Mouse (Mus musculus): ENCODE measurements around the gene Trim65. TPM values are rescaled to one million over a fixed set of nuclear protein-coding genes. Genes with fewer than 3 reads are reported as not detected.
"Not testable (repeated sequence)": the region's sequence is repeated elsewhere in the genome, so short reads cannot be mapped to it uniquely, and the experiment has no call there.

Gene Trim65
- total RNA-seq, 2 experiments from 2014 or later, result 6.2 to 7.1 TPM

DNA sequence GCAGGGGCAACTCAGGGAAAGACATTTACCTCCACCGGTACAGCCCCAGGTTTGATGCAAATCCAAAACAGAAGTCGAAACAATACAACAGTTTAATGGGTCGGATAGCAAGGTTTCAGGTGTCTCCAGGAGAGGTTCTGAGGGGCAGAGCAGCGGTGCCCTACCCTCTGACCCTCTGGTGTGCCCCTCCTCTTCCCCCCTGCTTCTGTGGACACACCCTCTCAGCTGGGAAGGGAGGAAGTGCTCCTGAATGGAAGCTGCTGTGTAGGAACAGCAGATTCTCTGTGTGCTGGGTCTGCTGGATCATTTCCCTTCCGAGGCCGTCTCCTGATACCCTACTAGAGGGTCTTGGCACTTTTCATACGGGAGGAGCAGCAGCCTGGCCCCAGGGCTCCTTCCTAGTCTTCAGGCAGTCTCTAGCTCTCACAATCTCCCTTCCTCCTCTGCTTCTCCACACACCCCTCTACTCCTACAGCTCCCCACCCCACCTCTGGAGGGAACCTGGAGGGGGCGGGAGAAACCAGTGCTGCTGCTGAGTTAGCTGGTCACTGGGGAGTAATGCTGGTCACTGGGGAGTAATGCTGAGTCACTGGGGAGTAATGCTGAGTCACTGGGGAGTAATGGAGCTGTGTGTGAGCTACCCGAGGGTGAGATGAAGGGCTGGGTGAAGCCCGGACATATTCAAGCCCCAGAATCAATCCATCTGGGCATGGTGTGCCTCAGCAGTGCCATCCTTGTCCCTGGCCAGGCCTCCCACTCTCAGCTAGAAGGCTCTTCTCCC is 11.5 kb upstream of the Trim65 start:
- DNase-seq (ENCODE audit: extremely low spot score in 1 of 2, low spot score in 1 of 2), result no peak

DNA sequence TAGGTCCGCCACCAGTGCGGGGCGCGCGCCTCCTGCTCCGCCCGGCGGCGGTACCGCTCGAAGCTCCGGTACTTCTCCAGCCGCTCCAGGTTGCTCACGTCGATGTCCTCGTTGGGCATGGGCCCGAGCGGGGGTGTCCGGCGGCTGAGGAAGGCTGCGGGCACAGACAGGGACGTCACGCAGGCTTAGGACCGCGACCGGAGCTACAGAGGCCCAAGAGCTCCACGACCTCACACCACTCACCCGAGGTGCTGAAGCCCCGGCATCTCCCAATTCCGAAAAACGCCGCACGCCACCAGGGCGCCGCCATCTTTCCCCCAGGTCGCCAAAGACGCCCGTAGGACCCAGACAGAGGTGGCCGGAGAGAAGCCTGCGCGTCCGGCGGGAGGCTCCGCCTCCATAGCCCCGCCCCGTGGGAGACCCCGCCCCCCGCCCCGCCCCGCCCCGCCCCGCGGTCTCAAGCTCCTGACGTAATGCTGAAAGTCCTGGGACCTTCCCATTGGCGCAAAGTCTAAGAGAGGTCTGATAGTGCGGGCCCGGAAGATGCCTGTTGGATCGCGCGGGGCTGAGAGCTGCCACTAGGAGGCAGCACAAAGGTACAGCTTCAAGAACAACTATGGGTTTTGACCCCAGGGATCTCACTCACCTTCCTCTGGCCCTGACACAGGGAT is 7.7 kb upstream of the Trim65 start, which contains the start of gene Mrpl38:
Gene Mrpl38, minus strand, starts transcription at position 401 of the 671 bp plus-strand sequence.
- DNase-seq (ENCODE audit: extremely low spot score in 1 of 2, low spot score in 1 of 2), result peak; percentile 68 to 70

DNA sequence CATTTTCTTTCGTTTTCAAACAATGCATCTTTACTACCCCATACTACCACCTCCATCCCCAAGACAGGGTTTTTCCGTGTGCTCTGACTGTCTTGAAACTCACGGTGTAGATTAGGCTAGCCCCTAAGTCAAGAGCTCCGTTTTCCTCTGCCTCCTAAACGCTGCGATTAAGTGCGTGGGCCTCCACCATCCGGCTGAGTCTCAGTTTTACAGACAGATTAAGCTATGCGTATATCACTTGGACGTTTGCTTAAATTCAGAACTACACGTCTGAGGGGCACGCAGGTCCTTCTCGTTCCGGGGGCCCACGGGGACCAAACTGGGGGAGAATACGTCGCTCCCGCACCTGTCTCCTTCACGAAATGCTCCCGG is 7.2 kb upstream of the Trim65 start:
- DNase-seq (ENCODE audit: extremely low spot score in 1 of 2, low spot score in 1 of 2), result no peak

DNA sequence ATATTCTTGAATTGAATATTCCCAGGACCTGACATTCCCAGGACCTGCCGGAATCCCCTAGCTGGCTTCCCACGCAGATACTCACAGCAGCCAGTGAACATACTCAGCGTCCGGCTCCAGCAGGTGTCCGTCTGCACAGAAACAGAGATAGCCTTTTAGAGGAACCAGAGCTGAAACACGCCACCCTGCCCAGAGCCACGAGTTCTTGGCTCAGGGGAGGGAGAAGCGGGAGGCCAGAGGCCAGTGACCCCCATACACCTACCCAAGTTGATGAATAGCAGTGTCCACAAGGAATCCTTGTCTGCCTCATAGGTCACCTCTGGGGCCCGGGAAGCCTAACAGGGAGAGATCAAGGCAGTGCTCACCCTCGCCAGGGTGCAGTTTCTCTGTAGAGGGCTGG is 3.2 kb upstream of the Trim65 start:
- DNase-seq (ENCODE audit: extremely low spot score in 1 of 2, low spot score in 1 of 2), result no peak

DNA sequence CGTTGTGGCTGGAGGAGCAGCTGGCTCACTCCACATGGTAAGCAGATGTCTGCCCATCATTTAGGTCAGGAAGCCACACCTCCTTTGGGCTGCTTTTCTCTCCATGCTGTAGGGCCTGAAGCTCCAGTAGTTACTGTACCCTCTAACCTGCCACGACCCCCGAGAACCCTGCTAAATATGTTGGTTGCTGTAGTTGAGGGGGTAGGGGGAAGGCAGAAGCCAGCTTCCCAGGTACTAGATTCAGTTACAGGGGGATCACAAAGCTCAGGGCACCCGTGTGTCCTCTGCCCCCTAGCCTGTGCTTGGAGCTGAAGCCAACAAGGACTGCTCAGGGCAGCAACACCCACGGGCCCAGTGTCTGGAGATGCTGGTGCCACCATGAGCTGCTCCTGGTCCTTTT is 2.6 kb upstream of the Trim65 start:
- DNase-seq (ENCODE audit: extremely low spot score in 1 of 2, low spot score in 1 of 2), result no peak

DNA sequence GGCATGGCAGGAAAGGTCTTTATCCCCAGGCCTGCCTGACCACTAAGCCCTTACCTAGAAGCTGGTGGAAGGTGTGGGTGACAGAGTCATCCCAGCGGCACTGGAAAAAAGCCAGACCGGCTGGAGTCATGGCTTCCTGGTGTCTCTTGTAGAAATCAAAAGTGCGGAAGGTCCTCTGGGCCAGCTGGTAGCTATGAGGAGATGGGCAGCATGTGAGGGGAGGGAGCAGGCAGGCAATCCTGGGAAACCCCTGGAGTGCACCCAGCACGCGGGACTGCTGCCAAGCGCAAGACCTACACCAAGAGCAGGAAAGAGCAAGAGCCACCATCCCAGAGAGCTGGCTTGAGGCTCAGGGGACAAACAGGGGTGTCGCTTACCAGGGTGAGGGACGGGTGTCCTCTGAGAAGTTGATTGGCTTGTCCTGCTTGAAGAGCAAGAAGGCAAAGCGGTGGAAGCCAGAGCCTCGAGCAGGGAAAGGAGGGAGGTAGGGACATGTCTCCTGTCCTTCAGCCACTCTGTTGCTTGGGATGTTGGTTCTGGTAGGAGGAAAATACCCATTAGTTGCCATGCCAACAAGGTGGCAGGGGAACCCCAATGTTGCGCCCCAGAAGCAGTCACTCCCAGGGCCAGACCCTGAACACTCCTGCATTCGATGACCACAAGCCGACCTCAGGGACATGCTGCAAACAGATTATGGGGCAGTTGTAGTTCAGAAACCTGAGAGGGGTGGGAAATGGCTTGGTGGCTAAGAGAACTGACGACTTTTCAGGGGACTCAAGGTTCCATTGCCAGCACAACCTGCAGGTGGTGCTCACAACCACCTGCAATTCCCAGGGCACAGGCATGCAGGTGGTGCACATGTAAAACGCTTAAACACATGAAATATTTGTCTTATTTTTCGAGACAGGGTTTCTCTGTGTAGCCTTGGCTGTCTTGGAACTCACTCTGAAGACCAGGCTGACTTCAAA is 1.7 kb upstream of the Trim65 start:
- no peak for DNase-seq (ENCODE audit: extremely low spot score in 1 of 2, low spot score in 1 of 2)

DNA sequence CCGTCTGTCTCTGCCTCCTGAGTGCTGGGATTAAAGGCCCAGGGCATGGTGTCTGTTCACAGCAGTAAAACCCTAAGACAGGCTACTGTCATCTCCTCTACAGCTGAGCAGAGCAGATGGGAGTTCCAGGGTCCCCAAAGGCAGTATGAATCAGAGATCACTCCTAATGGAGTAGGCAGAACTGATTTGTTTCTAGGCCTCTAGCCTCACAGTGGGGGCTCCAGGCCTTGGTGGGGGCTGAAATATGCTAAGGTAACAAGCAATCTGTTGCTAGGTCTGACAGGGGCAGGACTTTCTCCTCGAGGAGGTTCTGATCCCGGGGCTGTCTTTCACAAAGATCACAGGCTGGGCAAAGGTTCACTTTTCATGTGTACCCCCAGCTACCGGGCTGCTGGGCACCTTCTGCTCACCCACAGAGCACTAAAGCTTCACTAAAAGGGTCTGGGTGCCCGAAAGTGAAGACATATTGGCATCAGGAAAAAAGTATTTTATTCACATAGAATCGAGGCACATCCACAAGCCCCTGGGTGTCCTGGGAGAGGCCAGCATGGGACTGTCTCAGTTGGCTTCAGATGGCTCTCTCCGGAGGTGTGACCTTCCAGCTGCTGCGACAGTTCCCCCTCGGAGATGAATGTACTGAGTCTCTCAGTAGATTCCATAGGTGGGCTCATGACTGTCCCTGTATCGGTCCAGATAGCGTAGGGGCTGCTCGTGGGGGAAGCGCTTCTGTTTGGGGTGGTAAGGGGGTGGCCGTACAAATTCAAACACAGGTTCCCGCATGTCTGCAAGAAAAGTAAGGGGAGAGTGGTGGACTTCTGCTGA is 632 bp upstream of the Trim65 start:
- no peak for DNase-seq (ENCODE audit: extremely low spot score in 1 of 2, low spot score in 1 of 2)

DNA sequence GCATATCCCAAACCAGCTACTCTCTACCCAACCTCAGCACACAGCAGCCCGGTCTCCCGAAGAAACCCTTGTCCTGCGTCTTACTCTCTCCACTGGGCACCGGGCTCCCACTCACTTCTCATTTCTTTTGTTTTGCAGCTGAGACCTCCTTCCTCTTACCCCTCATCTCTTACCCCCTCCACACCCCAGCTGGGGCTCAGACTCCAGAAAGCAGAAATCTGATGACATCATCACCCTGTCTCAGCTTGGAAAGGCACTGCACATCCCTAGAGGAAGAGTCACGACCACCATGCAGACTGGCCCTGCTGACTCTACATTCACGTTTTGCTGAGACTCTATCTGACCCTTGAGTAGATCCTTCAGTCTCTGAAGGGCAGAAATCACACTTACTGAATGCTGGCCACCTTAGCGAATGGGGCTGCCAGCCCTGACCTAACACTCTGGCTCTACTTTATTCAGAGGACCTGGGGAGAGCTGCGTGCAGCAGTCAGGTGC is 888 bp downstream of the Trim65 start:
- DNase-seq (ENCODE audit: extremely low spot score in 1 of 2, low spot score in 1 of 2), result no peak

DNA sequence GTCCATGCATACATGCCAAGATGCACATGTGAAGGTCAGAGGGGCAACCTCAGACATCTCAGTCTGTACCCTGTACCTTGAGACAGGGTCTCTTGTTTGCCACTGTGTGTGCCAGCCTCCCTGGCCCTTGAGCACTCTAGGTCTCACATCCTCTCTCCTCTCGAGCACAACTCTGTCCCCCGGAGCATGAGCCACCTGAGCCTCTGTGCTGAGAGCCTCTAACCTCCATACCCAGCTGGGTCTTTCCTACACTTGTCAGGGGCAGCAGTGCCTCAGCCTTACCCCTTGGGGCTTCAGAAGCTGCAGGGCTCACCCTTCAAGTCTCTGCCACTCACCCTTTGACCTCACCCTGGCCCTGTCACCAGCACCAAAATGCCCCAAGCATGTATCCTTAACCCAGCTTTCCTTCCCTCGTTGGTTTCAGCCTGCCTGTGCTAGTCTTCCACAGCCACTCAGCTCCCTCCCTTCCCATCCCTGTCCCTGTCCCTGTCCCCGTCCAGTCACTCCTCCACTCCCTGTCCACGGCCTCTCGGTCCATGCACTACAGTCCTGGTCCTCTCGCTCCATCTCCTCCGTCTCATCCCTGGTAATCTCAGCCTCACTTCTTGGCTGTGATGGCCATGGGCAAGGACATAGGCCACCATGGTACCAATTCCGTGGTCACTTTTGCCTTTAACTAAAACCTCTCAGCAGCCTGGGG is 1.7 kb downstream of the Trim65 start:
- DNase-seq (ENCODE audit: extremely low spot score in 1 of 2, low spot score in 1 of 2), result no peak

DNA sequence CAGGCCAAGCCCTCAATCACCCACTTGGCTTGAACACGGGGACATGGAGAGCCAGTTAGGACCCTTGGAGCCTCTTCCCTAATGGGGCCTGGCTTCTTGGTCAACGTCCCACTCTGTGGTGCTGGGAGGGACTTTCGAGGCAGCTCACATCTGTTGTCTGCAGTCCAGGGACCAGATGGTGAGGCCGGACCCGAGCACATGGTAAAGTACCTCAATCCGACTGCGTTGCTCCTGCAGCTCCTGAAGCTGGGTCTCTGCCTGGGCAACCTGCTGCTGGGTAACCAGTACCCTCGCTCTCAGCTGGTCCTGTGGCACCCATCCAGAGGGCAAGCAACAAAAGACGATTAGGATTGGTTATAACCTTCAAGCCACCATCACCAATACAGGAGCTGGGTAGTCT is 2.9 kb downstream of the Trim65 start:
- no peak for DNase-seq (ENCODE audit: extremely low spot score in 1 of 2, low spot score in 1 of 2)

DNA sequence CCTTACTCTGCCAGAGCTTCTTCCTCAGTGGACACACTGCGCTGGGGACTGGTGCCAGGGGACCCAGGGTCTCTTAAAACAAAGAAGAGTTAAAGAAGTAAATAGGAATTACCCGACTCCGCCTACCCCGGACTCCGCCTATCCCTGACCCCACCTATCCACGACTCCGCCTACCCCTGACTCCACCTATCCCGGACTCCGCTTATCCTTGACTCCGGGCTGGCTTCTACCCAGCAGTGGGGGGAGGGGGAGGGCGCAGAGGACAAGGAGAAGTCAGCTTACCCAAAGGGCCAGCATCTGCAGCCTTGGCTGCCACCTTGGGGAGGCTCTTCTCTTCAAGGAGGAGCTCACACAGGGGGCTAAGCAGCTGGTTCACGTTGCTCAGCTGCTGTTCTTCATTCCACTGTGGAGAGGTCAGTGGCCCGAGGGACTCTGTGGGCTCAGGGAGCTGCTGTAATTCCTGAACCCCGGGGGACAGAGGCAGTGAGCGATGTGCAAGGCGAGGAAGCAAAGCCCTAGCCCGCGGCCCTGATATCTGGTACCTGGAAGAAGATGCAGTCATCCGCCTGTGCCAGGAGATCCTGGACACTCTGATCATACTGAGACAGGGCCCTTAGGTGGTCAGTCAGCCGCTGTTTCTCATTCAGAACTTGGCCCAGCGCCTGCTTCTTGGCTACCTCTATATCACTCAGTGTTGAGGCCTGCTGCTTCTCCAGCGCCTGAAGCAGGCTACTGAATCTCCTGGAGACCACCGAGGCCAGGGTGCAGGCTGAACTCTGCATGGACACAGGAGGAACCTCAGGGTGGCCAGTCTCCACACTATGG is 3.6 kb downstream of the Trim65 start, which contains the start of gene Trim47:
Gene Trim47, minus strand, starts transcription at position 55 of the 825 bp plus-strand sequence.
- no peak for DNase-seq (ENCODE audit: extremely low spot score in 1 of 2, low spot score in 1 of 2)

DNA sequence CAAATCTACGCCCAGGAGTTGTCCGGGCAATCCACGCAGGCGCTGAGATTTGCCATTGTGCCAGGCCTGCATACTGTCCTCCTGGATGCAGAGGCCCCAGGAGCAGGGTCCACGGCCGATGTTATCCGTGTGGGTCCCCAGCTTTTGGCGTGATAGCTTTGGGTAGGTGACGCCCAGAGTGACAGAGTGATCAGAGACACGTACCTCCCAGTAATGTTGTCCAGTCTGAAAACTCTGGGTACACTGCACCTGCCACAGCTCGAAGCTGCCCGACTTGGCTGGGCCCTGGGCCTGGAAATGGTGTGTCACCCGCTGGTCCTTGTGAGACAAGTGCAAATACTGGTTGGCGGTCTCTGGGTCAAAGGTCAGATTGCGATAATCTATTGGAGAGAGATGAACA is 4.7 kb downstream of the Trim65 start:
- DNase-seq (ENCODE audit: extremely low spot score in 1 of 2, low spot score in 1 of 2), result no peak

DNA sequence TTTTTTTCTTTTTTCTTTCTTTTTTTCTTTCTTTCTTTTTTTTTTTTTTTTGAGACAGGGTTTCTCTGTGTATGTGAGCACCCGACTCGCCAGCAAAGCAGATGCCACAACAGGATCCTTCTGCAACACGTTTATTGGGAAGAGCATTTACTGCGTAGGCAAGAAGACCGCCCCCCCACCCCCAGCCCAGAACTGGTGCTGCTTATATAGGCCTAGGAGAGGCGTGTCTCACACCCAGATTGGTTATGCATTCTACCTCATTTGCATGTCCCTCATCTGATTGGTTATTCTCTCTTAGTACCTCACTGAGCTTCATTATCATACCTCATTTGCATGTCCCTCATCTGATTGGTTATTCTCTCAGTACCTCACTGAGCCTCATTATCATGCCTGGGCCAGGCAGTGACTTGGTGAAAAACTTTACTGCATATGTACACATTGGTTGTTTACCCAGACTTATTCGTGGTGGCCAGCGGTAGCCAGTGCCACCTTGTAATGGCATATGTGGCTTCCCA is 9.1 kb downstream of the Trim65 start:
- not testable (repeated sequence) for DNase-seq (ENCODE audit: extremely low spot score in 1 of 2, low spot score in 1 of 2)

DNA sequence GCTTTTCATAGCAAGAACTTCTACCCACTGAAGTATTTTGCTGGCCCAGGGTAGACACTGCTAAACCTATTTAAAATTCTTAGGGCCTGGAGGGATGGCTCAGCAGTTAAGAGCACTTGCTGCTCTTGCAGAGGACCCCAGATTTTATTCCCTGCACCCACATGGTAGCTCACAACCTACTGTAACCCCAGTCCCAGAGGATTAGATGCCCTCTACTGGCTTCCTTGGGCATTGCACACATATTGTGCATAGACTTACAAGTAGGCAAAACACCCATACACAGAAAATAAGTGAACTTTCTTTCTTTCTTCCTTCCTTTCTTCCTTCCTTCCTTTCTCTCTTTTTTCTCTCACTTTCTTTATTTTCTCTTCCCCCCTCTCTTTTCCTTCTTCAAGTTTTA is 13.1 kb downstream of the Trim65 start:
- no peak for DNase-seq (ENCODE audit: extremely low spot score in 1 of 2, low spot score in 1 of 2)

DNA sequence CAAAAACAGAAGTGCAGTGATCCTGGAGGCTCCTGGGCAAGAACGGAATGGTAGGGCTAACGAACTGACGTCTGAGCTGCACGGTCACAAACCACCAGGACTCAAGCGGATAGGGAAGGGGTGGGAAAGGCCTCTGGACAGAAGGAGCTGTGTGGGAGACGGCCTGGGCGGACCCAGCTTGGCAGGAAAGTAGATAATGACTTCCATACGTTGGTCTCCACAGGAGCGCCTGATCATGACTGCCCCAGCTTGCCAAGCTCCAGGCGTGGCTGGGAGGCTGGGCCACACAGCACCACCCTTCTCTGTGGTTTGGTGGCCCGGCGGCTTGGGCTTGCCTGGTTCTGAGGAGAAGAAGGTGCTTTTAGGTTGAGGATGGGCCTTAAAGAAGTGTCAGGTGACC is 13.7 kb downstream of the Trim65 start:
- DNase-seq (ENCODE audit: extremely low spot score in 1 of 2, low spot score in 1 of 2), result no peak

DNA sequence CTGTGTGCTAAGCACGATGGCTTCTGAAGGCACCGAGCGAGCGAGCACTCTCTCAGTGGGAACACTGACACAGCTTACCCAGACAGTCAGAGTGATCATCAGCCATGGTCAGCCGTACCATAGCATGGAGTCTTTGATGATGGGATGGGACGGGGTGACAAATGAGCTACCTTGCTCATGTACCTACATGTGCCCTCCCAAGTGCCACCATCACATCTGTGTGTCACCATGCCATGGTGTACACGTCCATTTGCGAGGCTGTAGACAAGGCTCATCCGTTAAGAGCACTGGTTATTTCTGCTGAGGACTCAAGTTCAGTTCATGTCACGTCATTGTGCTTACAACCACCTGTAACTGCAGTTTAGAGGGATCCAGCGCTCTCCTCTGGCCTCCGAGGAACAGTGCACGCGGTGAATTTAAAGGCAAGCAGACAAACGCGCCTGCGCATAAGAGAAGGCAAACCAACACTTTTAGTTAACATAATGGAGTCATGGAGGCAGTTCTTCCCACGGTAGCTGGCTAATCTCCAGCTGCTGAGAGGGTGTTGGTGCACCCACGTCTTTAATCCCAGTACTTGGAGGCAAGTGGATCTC is 19.2 kb downstream of the Trim65 start:
- DNase-seq (ENCODE audit: extremely low spot score in 1 of 2, low spot score in 1 of 2), result no peak

DNA sequence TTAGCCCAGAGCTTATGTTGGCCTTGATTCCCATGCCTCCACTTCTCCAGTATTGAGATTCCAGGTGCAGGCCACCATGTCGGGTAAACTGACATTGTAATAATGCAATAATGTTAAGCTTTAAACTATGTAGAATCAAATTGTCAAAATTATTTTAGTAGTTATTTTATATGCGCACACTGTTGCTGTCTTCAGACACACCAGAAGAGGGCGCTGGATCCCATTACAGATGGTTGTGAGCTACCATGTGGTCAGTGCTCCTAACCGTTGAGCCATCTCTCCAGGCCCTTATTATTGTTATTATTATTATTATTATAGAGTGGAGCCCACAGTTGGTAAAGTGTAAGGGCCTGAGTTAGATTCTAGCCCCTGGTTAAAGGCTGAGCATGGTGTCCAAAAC is 19.9 kb downstream of the Trim65 start:
- no peak for DNase-seq (ENCODE audit: extremely low spot score in 1 of 2, low spot score in 1 of 2)

DNA sequence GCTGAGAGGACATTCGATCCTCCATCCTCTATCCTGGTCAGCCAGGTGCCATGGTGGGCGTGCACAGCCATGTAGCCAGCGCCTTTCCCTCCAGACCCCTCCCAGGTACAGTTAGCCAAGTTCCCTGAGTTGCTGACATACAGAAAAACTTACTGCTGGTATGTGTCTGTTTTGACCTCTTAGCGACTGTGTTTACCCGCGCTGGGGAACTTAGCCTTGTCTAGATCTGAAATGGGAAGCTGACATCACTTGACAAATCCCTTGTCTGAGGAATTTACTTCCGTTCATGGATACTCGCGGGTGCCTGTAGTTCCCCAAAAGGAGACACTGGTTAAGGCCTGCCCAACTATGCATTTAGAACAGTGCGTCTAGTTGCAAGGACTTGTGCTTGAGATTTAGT is 20.4 kb downstream of the Trim65 start:
- no peak for DNase-seq (ENCODE audit: extremely low spot score in 1 of 2, low spot score in 1 of 2)

All from layer of hippocampus, postnatal 25 days (tissue).